Mouse (Mus musculus): ENCODE data around the gene E2f7. TPM values are rescaled to one million over a fixed set of nuclear protein-coding genes. Genes with fewer than 3 reads are reported as not detected.

The E2f7 gene
- total RNA-seq, 2 experiments from 2014 or later: 0.59 to 1.9 TPM

DNA sequence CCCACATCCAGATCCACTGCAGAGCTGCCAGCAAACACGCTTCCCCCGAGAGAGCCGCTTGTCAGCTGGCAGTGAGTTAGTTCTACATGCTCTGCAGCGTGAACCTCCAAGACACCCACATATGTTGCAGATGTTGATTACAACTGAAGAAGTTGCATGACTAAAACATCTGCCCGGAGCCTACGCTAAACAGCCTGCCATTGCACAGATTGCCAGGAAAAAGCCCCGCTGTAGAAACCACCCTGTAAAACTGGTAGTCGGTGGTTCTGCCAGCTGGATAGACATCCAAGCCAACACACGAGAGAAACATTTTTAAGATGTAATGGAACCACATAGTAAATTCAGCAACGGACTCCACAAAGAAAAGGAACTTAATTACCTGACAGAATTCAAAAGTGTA lies 24.3 kb downstream of the E2f7 start:
- no peak for DNase-seq (ENCODE audit: low spot score)
- intact Hi-C loops (cut with DNase I): no loop called here

DNA sequence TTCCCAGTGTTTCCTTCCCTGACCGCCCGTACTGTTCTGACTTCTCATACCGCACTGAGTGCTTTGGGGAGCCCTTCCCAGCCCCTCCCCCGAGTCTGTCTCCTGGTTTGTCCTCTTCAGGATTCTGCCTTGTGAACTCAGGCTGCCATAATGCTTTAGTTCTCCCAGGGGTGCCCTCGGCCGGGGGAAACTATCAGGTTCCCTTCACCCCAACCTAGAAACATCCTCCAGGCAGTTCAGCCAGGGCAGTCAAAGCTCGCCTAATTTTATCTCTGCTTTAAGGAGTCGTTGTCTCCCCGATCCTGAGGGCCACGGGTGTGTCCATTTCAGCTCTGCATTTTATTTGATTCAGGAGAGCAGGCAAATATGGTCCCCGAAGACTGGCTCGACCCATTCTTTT lies 28.0 kb downstream of the E2f7 start:
- no peak for DNase-seq (ENCODE audit: low spot score)
- intact Hi-C loops (cut with DNase I): no loop called here

DNA sequence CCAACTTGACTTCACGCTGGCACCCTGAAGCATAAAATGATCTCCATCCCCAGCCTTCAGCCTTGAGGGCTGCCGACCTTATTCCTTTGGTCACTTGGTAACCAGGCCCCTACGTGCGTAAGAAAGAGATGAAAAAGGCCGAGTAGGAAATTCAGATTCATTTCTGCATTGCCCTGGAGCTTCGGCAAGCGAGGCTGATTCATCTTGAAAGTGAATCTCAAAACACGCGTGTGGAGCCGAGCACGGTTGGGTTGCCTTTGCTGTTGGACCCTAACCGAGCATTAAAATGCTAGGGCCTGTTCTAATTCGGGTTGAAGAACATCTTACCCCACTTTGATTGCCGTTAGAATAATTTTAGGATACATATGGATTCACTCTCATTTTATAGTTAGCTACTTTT lies 28.6 kb downstream of the E2f7 start:
- intact Hi-C loops (cut with DNase I): no loop called here
- DNase-seq (ENCODE audit: low spot score): no peak

DNA sequence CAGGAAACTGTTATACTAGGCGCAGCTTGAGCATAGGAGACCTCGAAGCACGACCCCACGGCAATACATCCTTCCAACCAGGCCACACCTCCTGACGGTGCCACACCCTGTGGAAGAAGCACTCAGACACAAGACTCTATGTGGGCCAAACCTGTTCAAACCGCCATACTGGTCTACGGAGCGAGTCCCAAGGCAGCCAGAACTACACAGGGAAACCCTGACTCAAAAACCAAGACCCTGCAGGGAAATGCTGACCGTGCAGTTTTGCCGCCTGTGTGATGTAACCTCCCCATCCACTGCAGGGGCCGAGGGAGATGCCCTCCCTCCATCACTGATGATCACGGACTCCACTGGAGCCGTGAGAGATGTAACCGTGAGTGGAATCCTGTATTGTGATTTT lies 36.5 kb downstream of the E2f7 start:
- intact Hi-C loops (cut with DNase I): no loop called here
- DNase-seq (ENCODE audit: low spot score): no peak

DNA sequence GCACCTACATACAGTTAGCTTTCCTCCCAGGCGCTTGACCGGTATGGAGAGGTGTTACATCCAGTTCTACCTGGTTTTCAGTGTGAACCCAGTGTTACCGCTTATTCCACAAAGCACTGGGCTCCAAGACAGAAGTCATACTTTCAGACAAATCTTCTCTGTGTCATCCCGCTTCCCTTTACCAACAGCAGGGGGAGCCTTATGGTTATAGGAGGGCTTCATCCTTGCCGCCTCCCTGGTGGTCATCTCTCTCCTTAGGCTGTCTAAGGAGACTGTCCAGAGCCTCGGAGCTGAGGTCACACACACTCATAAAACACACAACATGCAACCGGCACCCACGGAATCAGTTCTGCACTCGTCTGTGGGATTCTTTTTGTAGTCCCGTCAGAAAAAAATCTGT lies 37.4 kb downstream of the E2f7 start:
- intact Hi-C loops (cut with DNase I): no loop called here
- no peak for DNase-seq (ENCODE audit: low spot score)

DNA sequence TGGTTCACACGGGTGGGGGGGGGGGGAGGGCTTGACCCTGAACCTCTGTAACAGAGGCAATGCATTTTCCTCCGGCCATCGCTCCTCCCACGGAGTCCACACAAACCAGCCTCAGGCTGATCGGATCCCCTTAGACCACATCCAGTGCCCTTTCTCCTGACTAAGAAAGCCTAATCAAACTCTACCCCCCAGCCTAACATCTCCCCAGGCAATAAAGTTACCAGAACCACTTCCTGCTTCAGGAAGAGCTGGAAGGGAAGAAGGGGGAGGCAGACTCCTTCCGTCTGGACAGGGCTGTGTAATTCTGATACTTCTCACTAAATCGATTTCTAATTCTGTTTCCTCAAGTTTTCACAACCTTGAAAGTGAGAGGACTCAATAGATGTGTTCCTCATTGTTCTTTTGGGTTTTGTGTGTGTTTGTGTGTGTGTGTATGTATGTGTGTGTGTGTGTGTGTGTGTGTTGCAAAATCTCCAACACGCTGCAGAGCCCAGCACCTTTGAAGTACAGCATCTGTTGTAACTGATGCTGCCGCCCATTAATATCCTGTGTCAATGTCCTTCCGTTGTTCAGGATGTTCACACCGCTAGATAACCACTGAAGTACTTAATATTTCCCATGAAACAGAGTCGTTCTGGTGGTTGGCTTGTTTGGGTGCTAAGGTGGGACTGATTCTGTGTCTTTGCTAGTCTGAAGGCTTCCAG lies 43.0 kb downstream of the E2f7 start:
- intact Hi-C loops (cut with DNase I): no loop called here
- no peak for DNase-seq (ENCODE audit: low spot score)

DNA sequence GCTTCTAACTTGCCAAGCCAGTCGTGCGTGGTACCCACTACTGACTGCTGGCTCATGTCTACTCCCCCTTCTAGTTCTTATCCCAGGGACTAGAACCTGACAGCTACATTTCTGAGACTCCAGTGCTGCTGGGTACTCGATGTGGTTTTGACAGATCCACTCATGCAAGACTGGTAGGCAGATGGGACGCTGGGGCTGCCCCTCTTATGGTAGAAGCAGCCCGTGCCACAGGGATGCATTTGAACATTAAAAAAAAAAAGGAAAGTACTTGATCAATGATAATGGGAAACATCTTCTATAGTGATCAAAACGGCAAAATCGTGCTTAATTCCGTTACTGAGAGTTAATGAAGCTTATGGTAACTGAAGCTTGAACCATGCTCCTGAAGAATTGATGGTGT lies 44.4 kb downstream of the E2f7 start:
- intact Hi-C loops (cut with DNase I): loop anchor here (5.0 to 10.0 kb wide), 2 partner anchors 155 to 313 kb away; no protein-coding TSS in a partner anchor
- no peak for DNase-seq (ENCODE audit: low spot score)

DNA sequence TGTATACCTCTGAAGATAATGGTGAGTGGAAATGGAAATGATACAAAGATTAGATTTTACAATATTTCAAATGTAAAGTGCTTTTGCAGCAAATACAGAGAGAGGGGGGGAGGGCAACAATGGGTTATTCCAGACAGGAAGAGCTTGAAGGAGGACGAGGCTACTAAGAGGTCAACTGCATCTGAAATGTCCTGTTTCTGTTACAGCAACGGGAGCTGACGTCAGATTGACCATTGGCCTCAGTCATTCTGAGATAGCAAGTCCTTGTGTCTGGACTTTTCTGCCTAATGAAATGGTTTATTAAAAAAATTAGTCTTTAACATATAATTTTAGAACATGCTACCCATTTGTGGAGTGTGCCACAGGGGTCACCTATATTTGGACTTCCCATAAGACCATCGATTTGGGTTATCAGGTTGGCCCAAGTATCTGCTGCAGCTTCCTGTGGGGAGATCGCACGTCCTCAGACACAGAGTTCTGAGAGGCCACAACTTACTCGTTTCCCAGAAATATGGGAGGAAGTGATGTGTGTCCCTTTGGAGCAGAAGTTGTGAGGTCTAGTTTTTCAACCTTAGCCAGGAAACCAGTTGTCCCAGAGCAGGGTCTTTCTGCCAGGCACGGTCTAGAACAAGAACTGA lies 48.0 kb downstream of the E2f7 start:
- DNase-seq (ENCODE audit: low spot score): no peak
- intact Hi-C loops (cut with DNase I): loop anchor here (5.0 to 10.0 kb wide), 2 partner anchors 152 to 309 kb away; no protein-coding TSS in a partner anchor

DNA sequence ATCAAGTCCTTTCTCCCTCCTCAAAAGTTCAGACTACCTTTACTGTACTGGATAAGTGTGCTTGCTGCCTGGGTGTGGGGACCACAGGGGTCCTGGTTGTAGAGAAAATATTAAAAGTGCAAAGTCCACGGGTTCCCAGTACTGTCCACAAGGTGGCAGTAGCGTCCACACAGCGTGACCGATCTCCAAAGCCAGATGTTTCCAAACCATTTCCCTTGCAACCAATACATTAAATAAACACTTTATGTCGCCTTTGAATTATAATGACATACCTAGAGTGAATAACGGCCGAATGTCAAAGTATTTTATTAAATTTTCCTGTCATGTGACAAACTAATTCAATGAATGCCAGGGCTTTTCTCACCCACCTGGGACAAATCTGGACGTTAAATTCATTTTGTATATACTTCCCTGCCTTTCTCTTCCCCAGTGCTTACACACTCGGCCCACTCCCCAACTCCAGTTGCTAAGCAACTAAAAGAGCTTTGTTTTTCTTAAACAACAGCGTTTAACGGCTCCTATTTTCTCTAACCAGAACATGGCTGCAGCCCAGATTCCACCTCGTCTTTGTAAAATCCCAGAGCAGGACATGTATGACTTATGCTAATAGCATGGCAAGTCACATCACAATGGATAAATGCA lies 49.4 kb downstream of the E2f7 start:
- no peak for DNase-seq (ENCODE audit: low spot score)
- intact Hi-C loops (cut with DNase I): loop anchor here (2.0 to 10.0 kb wide), 3 partner anchors 150 to 308 kb away; no protein-coding TSS in a partner anchor

DNA sequence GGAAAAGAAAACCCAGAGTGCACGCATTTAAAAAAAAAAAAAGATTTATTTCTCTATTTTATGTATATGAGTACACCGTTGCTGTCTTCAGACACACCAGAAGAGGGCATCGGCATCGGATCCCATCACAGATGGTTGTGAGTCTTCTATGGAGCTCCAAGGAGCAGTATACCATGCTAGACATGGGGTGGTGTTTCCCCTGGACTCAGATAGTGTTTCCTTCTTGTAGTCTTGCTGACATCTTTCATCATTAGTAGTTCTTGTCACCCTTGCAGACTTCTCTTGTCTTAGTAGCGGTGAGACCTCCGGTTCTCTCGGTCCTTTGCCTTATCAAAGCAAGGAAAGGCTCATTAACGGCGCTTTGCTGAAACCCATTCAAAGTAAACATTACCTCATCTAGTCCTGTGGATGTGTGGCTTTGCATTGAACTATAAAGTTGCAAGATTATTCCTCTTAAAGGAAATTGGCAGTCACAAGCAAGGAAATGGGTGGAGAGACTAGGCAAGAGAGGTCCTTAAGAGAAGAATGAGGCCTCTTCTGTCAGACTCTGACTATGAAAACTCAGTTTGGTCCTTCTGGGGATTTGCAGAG lies 50.1 kb downstream of the E2f7 start:
- intact Hi-C loops (cut with DNase I): loop anchor here (2.0 to 10.0 kb wide), 2 partner anchors 150 to 182 kb away; no protein-coding TSS in a partner anchor
- no peak for DNase-seq (ENCODE audit: low spot score)

DNA sequence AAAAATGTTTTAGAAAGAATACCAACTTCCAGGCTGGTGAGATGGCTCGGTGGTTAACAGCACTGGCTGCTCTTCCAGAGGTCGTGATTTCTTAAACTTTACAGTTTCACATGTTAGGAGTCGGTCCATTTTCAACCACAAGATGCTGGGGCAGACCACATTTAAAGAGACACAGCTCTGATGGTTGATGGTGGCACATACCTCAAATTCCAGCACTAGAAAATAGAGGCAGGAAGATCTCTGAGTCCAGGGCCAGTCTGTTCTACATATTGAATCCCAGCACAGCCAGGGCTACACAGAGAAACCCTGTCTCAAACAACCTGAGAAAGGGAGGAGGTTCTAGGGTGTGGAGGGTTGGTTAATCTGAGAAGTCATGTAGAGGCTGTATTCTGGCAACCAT lies 56.1 kb downstream of the E2f7 start:
- intact Hi-C loops (cut with DNase I): no loop called here
- no peak for DNase-seq (ENCODE audit: low spot score)

DNA sequence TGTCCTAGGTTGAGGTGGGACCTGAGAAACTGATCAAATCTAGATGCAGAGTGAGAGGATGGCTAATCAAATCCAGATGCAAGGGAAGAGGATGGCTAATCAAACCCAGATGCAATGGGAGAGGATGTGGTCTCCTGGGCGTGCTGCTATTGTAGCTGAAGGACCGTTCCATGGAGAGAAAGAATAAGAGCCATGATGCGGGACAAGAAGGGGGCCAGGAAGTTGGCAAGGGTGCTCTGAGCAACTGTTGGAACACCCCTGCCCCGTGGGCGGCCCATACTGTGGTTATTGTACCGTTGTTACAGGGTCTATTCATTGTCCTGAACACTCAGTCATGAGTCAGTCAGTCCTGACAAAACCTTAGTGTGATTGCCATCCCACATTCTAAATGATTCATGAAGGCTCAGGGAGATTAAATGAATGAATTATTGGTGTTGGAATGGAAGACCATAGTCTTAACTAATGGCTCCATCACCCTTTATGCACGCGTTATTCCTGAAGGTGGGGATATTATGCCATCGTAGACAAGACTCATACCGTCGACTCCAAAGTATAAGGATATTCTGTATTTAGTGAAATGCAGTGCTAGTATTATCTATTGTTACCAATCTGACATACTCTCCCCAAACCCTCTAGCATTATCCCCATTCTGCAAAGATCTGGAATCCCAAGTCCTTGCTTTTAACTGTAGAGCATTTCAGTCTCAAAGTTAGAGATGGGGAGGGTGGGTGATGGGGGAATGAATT lies 59.2 kb downstream of the E2f7 start:
- DNase-seq (ENCODE audit: low spot score): no peak
- intact Hi-C loops (cut with DNase I): no loop called here

DNA sequence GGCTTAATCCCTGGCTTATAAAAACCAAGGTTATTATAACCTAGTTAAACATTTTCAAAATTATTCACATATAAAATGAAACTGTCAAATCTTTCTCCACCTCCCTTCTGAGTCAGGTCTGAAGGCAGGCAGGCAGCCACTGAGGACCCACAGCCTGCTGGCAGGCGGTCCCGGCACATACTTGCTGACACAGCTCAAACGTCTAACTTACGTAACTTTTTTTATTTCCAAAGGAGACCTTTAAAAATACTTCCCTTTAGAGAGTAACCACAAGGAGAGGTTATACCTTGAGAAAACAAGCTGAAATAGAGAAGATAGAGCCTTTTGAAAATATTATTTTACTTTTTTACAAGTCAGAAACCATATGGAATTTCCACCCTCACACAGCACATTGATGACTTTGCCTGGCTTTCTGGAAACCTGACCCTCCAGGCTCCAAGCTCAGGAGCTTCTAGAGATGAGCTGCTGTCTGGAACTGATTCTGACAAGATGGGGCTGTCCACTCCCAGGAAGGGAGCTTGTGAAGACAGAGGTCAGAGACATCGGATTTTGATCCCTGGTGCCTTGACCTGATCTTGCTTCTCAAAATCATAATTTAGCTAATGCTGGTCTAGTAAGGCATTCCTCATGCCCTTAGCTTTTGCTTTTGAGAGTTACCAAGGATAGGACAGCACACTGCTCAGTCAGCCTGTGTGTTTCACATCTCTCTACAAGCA lies 59.9 kb downstream of the E2f7 start:
- intact Hi-C loops (cut with DNase I): no loop called here
- no peak for DNase-seq (ENCODE audit: low spot score)

DNA sequence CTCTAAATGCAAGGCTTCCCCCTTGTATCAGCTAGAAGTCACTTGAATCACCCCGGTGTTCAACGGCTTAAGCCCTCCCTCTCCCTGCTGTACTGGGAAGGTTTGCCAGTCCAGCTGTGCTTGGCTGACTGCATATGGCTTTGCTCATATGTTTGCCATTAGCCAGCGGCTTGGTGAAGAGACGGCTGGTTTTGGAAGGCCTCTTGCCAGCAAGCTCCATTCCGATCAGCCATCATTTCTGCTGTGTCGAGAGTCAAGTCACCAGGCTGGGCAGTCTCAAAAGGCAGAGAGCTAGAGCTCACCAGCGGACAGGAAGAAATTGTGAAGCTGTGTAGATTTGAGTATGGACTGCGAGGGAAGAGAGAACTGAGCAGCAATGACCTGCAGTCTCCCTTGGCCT lies 61.2 kb downstream of the E2f7 start:
- intact Hi-C loops (cut with DNase I): no loop called here

DNA sequence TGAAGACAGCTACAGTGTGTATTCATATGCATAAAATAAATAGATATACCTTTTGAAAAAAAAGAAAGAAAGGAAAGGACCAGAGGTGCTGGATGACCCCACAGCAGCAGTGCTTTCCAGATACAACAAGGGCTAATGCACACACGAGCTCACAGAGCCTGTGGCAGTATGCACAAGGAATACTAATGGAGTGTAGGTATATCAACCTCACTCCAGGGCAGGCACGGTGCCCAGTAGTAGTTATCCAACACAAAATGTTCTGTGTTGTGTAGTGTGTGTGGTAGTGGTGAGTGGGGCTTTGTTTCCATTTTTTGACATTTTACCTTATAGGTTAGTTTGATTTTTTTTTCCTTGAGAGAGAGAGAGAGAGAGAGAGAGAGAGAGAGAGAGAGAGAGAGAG lies 65.3 kb downstream of the E2f7 start:
- intact Hi-C loops (cut with DNase I): no loop called here
- DNase-seq (ENCODE audit: low spot score): no peak

More for the DNA sequence above, 61.2 kb downstream of the E2f7 start:
- DNase-seq (ENCODE audit: low spot score): no peak

DNA sequence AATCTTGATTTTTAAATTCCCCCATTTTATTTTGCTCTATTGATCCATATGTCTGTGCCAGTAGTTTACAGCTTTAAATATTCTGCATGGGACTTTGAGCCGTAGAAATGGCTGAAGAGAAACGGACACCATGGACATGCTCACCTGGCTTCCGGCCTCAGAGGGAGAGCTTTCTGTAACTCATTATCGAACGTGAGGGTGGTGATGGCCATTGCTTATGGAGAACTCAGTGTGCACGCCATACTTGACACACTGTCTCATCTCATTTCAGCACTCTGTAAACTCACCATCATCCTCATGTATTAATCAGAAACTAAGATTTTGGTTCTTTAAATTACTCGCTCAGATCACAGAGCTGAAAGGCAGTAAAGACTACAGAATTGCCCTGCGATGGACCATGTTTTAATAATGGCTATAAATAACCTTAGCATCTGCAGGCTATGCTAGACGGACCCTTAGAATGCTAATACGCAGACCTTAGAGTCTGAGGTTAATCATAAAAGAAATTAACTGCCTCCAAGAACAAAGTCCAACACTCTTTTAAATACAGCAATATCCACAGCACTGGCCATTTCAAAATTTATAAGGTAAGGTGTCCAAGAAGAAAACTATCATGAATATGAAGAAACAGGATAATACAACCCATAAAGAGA lies 66.1 kb downstream of the E2f7 start:
- no peak for DNase-seq (ENCODE audit: low spot score)
- intact Hi-C loops (cut with DNase I): no loop called here

DNA sequence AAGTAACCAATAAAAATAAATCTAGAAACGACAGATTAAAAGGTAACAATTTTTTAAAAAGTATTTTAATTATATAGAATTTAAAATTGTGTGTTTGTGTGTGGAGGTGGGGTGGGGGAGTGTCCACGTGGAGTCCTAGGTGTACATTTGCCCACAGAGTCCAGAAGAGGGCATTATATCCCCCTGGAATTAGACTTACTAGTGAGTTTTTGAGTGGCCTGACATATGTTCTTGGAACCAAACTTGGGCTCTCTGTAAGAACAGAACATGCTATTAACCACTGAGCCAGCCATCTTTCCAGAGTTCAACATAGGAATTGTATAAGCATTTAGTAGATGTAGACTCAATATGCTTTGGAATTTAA lies 66.6 kb downstream of the E2f7 start:
- DNase-seq (ENCODE audit: low spot score): no peak
- intact Hi-C loops (cut with DNase I): no loop called here

DNA sequence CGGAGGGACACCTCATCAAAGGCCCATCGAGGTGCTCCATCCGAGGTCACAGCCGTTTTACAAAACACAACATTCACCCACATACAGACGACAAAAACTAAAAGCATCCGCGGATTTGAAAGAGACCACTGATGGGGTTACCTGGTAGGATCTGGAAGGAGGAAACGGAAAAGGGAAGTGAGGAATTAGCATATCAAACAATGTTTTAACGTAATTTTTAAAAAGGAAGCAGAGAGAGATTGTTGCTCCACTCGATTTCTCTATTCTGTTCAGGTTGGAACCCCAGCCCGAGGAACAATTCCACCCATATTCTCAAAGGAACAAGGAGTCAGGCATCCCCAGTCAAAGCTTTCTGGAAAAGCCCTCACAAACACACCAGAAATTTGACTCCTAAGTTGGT lies 75.9 kb downstream of the E2f7 start:
- intact Hi-C loops (cut with DNase I): no loop called here
- DNase-seq (ENCODE audit: low spot score): no peak

DNA sequence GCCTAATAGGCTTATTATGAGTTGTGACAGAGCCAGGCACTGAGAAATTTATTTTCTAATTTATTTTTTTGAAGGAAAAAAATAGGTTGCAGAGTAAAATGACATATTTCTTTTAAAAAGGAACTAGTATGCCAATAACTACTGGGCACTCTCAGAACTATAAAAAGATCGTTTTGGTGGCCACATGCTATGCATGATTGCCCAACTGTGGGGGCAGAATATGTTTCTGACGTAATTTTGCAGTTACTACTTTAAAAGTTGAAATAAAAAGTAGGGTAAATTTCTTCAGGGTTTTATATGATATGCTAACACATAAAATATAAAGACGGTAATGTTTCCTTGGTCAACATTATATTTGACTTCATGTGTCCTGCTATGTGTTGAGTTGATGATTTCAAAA lies 76.5 kb downstream of the E2f7 start:
- DNase-seq (ENCODE audit: low spot score): no peak
- intact Hi-C loops (cut with DNase I): no loop called here

Measured in heart, postnatal 25 days (tissue).